Mouse (Mus musculus) embryonic fibroblast, embryonic 13.5 days (primary cell): ENCODE data around the gene Zbtb11.

Experiments used
- CTCF ChIP-seq: IDR thresholded peaks from 2 replicates; pipeline ENCODE4 v1.5.1; 2011; ENCODE audit warnings: mild to moderate bottlenecking, control low read depth, low read length, moderate library complexity, borderline replicate concordance; ENCODE audit not compliant: insufficient read depth
- POLR2A ChIP-seq: IDR thresholded peaks from 2 replicates; pipeline ENCODE4 v1.6.1; 2011; ENCODE audit warnings: low read depth, mild to moderate bottlenecking, control low read depth, low read length, moderate library complexity

- no peak for TF ChIP-seq CTCF
- no peak for TF ChIP-seq POLR2A
These were observed 35.2 kb downstream of the Zbtb11 start for GRCm38 (mm10) chr16:56008862-56009261.
